Mouse (Mus musculus): ENCODE results near the gene Tmem87b.
A peak's percentile ranks its signal among the peaks of the same experiment; 100 is the strongest.

Gene Tmem87b

GRCm38 (mm10) chr2:128818956-128819643 lies 1.2 kb downstream of the Tmem87b start:
- DNase-seq (ENCODE audit: low spot score in 2 of 2) = peak in 1 of 2 experiments; percentile 16

- no peak for DNase-seq (ENCODE audit: low spot score in 2 of 2)
Observed at GRCm38 (mm10) chr2:128820631-128821030, 2.7 kb downstream of the Tmem87b start.

GRCm38 (mm10) chr2:128823893-128824292 lies 6.0 kb downstream of the Tmem87b start:
- DNase-seq (ENCODE audit: low spot score in 2 of 2) = no peak

- DNase-seq (ENCODE audit: low spot score in 2 of 2) = no peak
Observed at GRCm38 (mm10) chr2:128827787-128828186, 9.9 kb downstream of the Tmem87b start.

GRCm38 (mm10) chr2:128832611-128833010 lies 14.7 kb downstream of the Tmem87b start:
- DNase-seq (ENCODE audit: low spot score in 2 of 2) = no peak

- DNase-seq (ENCODE audit: low spot score in 2 of 2) = no peak
Observed at GRCm38 (mm10) chr2:128833035-128833434, 15.1 kb downstream of the Tmem87b start.

- no peak for DNase-seq (ENCODE audit: low spot score in 2 of 2)
Observed at GRCm38 (mm10) chr2:128833435-128833834, 15.5 kb downstream of the Tmem87b start.

GRCm38 (mm10) chr2:128837531-128837930 lies 19.6 kb downstream of the Tmem87b start:
- DNase-seq (ENCODE audit: low spot score in 2 of 2) = no peak

GRCm38 (mm10) chr2:128838611-128839010 lies 20.7 kb downstream of the Tmem87b start:
- no peak for DNase-seq (ENCODE audit: low spot score in 2 of 2)

- no peak for DNase-seq (ENCODE audit: low spot score in 2 of 2)
Observed at GRCm38 (mm10) chr2:128839501-128839900, 21.6 kb downstream of the Tmem87b start.

GRCm38 (mm10) chr2:128842437-128842836 lies 24.5 kb downstream of the Tmem87b start:
- DNase-seq (ENCODE audit: low spot score in 2 of 2) = no peak

- DNase-seq (ENCODE audit: low spot score in 2 of 2) = no peak
Observed at GRCm38 (mm10) chr2:128850036-128850435, 32.1 kb downstream of the Tmem87b start.

GRCm38 (mm10) chr2:128856673-128857072 lies 38.8 kb downstream of the Tmem87b start:
- no peak for DNase-seq (ENCODE audit: low spot score in 2 of 2)

GRCm38 (mm10) chr2:128858962-128859361 lies 41.0 kb downstream of the Tmem87b start:
- DNase-seq (ENCODE audit: low spot score in 2 of 2) = no peak

GRCm38 (mm10) chr2:128859861-128860260 lies 41.9 kb downstream of the Tmem87b start:
- DNase-seq (ENCODE audit: low spot score in 2 of 2) = no peak

- no peak for DNase-seq (ENCODE audit: low spot score in 2 of 2)
Observed at GRCm38 (mm10) chr2:128862636-128863035, 44.7 kb downstream of the Tmem87b start, which contains the start of gene Fbln7. TSS of gene Fbln7 (plus strand) at chr2:128862981.

- DNase-seq (ENCODE audit: low spot score in 2 of 2) = peak in 1 of 2 experiments; percentile 16
Observed at GRCm38 (mm10) chr2:128863777-128864331, 45.9 kb downstream of the Tmem87b start.

- no peak for DNase-seq (ENCODE audit: low spot score in 2 of 2)
Observed at GRCm38 (mm10) chr2:128865061-128865460, 47.1 kb downstream of the Tmem87b start.

- DNase-seq (ENCODE audit: low spot score in 2 of 2) = no peak
Observed at GRCm38 (mm10) chr2:128871656-128872055, 53.7 kb downstream of the Tmem87b start.

GRCm38 (mm10) chr2:128872256-128872655 lies 54.3 kb downstream of the Tmem87b start:
- no peak for DNase-seq (ENCODE audit: low spot score in 2 of 2)

- no peak for DNase-seq (ENCODE audit: low spot score in 2 of 2)
Observed at GRCm38 (mm10) chr2:128875526-128875925, 57.6 kb downstream of the Tmem87b start.

GRCm38 (mm10) chr2:128881236-128881635 lies 63.3 kb downstream of the Tmem87b start:
- DNase-seq (ENCODE audit: low spot score in 2 of 2) = no peak

- DNase-seq (ENCODE audit: low spot score in 2 of 2) = no peak
Observed at GRCm38 (mm10) chr2:128885225-128885811, 67.4 kb downstream of the Tmem87b start.

Data from left cerebral cortex, adult 9 months (tissue).